Mouse (Mus musculus): Measurements from ENCODE around the gene Vrk1.
A peak's percentile ranks its signal among the peaks of the same experiment; 100 is the strongest.

Vrk1 gene

GRCm38 (mm10) chr12:106010065-106010915 is at the start of gene Vrk1:
Gene Vrk1 (plus strand): TSS chr12:106010228.
- DNase-seq (ENCODE audit: low spot score) = peak; percentile 94

- DNase-seq (ENCODE audit: low spot score) = no peak
These were observed 49.3 kb upstream of the Vrk1 start for GRCm38 (mm10) chr12:105960592-105961330.

- DNase-seq (ENCODE audit: low spot score) = no peak
These were observed 48.4 kb upstream of the Vrk1 start for GRCm38 (mm10) chr12:105961667-105962066.

- DNase-seq (ENCODE audit: low spot score) = peak; percentile 93
These were observed 47.7 kb upstream of the Vrk1 start for GRCm38 (mm10) chr12:105962103-105963011.

GRCm38 (mm10) chr12:105963012-105963572 is 46.9 kb upstream of the Vrk1 start:
- no peak for DNase-seq (ENCODE audit: low spot score)

GRCm38 (mm10) chr12:105966887-105967637 is 43.0 kb upstream of the Vrk1 start:
- DNase-seq (ENCODE audit: low spot score) = no peak

- no peak for DNase-seq (ENCODE audit: low spot score)
These were observed 42.2 kb upstream of the Vrk1 start for GRCm38 (mm10) chr12:105967806-105968205.

- DNase-seq (ENCODE audit: low spot score) = no peak
These were observed 38.8 kb upstream of the Vrk1 start for GRCm38 (mm10) chr12:105971182-105971581.

- DNase-seq (ENCODE audit: low spot score) = no peak
These were observed 37.4 kb upstream of the Vrk1 start for GRCm38 (mm10) chr12:105972673-105973072.

- no peak for DNase-seq (ENCODE audit: low spot score)
These were observed 36.3 kb upstream of the Vrk1 start for GRCm38 (mm10) chr12:105973691-105974090.

GRCm38 (mm10) chr12:105974107-105974506 is 35.9 kb upstream of the Vrk1 start:
- no peak for DNase-seq (ENCODE audit: low spot score)

- no peak for DNase-seq (ENCODE audit: low spot score)
These were observed 28.7 kb upstream of the Vrk1 start for GRCm38 (mm10) chr12:105981121-105981973.

GRCm38 (mm10) chr12:105981974-105982305 is 28.1 kb upstream of the Vrk1 start:
- no peak for DNase-seq (ENCODE audit: low spot score)

GRCm38 (mm10) chr12:105982598-105982997 is 27.4 kb upstream of the Vrk1 start:
- DNase-seq (ENCODE audit: low spot score) = no peak

- DNase-seq (ENCODE audit: low spot score) = peak; percentile 65
These were observed 26.5 kb upstream of the Vrk1 start for GRCm38 (mm10) chr12:105983499-105983898.

GRCm38 (mm10) chr12:105988434-105988833 is 21.6 kb upstream of the Vrk1 start:
- DNase-seq (ENCODE audit: low spot score) = no peak

GRCm38 (mm10) chr12:105992756-105993155 is 17.3 kb upstream of the Vrk1 start:
- no peak for DNase-seq (ENCODE audit: low spot score)

- no peak for DNase-seq (ENCODE audit: low spot score)
These were observed 16.7 kb upstream of the Vrk1 start for GRCm38 (mm10) chr12:105993356-105993755.

- DNase-seq (ENCODE audit: low spot score) = no peak
These were observed 14.1 kb upstream of the Vrk1 start for GRCm38 (mm10) chr12:105995940-105996339.

Measured in testis, postnatal 10 days (tissue).